Mouse (Mus musculus): ENCODE measurements at regions not wholly inside any gene's neighbourhood (a gene's known extent, or its start where the extent isn't known, plus 50 kb on each side); places are given as distances from the start of the nearest gene placed in this dataset.
"Not testable (repeated sequence)": the region's sequence is repeated elsewhere in the genome, so short reads cannot be mapped to it uniquely, and the experiment has no call there.

GRCm38 (mm10) chr4:3497392-3497791 is 312.2 kb upstream of the Vmn1r3 start:
- in situ Hi-C loops (cut with MboI, MseI), result not testable (repeated sequence)

DNA sequence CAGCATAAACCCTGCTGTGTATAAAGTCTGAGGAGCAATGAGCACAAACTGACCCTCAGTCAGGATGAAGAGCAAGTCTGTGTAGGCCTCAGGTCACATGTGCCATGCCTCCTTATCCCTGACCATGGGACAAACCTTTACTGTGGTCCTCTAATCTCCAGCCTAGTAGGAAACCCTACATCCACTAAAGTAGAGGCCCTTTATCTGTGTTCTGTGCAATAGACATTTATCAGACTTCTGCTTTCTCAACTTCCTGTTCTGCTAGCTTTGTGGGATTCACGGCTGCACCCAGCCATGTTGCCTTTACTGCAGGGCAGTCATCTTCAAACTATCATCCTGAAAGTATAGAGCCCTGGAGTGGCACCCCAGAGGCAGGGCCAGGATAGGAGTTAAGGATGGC is 310.8 kb upstream of the Vmn1r3 start:
- in situ Hi-C loops (cut with MboI, MseI), result not testable (repeated sequence)

DNA sequence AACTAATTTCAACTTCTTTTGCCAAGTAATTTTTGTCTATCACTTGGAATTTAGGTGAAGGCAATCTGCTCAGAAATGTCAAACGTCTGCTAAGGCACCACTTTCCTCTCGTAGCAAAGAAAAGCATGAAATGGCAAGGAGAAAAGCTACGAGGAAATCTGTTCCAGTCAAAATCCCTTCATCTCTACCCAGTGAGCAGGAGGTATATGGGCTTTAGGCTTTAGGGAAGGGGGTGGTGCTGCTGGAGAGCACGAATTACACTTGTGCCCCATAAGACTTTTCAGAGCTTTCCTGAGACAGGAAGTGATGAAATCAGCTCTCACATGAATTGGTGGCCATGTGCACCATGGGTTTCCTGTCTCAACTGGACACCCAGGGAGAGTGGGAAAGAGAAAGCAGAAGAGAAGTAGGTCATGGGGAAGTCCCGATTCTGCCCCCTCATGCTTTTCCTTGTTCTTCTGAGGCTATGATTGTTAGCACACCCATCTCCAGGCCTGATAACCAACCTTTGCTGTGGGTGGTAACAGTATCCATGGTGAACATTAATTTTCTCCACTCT is 309.0 kb upstream of the Vmn1r3 start:
- in situ Hi-C loops (cut with MboI, MseI), result not testable (repeated sequence)

- in situ Hi-C loops (cut with MboI, MseI), result not testable (repeated sequence)
These were observed 305.7 kb upstream of the Vmn1r3 start for GRCm38 (mm10) chr4:3490901-3491300.

DNA sequence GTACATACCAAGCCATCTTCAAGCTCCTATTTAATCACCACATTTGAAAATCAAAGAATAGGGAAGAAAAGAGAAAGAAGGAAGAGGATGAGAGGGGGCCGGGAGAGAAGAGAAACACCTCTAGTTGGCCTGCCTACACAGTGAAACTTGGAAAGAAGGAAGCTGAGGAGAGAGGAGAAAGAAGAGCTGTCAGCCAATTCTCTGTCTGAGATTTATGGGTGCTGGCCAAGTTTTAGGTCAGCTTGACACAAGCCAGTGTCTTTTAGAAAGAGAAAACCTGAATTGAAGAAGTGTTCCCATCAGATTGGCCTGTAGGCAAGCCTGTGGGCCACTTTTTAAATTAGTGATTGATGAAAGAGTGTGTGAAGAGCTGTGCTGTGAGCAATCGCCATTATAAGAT is 296.9 kb upstream of the Vmn1r3 start:
- in situ Hi-C loops (cut with MboI, MseI), result no loop called here

- in situ Hi-C loops (cut with MboI, MseI), result no loop called here
These were observed 271.6 kb upstream of the Vmn1r3 start for GRCm38 (mm10) chr4:3456773-3457172.

GRCm38 (mm10) chr4:3437380-3437779 is 252.2 kb upstream of the Vmn1r3 start:
- in situ Hi-C loops (cut with MboI, MseI), result not testable (repeated sequence)

GRCm38 (mm10) chr4:3427968-3428367 is 242.8 kb upstream of the Vmn1r3 start:
- in situ Hi-C loops (cut with MboI, MseI), result no loop called here

DNA sequence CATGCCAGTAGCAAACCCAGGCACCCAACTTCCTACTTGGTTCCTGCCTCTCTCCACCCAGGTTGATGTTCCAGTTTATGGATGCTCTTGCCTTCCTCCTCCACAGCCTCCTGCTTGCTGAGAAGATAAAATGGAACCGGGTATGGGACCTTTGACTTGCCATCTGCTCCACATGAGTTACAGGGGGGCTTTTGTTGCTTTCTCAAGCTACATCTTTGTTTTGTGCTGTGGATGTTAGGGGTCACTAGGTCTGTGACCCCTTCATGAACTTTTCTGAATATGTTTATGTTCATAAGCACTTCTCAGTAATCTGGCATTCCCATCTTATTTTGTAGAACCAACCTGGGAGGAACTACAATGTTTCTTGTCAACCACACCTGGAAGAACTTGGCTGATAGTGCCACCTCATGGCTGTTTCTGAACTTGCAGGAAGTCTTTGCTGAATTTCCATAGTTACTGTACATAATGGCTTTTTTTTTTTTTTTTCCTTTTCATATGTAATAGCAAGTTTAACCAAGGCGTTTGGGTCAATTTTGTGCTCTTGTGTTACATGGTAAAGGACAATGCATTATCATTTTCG is 234.9 kb upstream of the Vmn1r3 start:
- in situ Hi-C loops (cut with MboI, MseI), result no loop called here

- in situ Hi-C loops (cut with MboI, MseI), result no loop called here
These were observed 231.5 kb upstream of the Vmn1r3 start for GRCm38 (mm10) chr4:3416670-3417069.

- in situ Hi-C loops (cut with MboI, MseI), result not testable (repeated sequence)
These were observed 229.4 kb upstream of the Vmn1r3 start for GRCm38 (mm10) chr4:3414442-3415022.

GRCm38 (mm10) chr4:3413493-3414441 is 228.6 kb upstream of the Vmn1r3 start:
- in situ Hi-C loops (cut with MboI, MseI), result no loop called here

DNA sequence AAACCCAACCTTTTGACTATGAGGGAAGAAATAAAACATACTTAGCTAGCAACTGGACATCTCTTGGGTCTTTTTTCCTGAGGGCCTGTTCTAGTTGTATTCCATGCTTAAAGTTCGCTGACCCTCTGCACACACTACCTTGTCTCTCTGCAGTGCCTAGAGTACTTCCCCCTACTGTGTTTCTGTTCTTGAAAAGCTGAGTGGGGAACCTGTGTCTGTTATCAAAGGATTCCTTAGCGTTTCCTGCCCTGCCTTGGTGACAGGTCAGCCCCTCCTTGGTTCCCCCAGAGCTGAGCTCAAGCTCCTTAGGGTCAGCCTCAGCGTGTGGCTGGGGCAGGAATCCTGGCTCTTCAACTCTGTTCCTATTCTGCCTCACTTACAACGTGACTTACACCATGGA is 227.2 kb upstream of the Vmn1r3 start:
- in situ Hi-C loops (cut with MboI, MseI), result not testable (repeated sequence)

- in situ Hi-C loops (cut with MboI, MseI), result not testable (repeated sequence)
These were observed 217.7 kb upstream of the Vmn1r3 start for GRCm38 (mm10) chr4:3402856-3403255.

GRCm38 (mm10) chr4:3401766-3402165 is 216.6 kb upstream of the Vmn1r3 start:
- in situ Hi-C loops (cut with MboI, MseI), result not testable (repeated sequence)

DNA sequence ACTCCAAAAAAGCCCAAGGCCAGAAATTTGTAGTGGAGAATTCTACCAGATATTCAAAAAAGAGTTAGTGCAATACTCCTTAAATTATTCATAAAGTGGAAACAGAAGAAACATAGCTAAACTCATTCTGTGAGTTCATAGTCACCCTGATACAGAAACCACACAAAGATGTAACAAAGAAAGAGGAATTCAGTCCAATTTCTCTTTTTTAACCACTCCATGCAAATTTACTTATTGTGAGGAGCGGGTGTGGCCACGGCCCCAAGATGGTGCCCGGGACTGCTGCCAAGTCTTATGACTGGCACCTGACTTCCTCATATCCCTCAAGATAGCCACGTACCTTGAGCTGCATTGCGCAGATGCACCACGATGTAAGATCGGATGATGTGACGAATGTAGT is 206.4 kb upstream of the Vmn1r3 start:
- in situ Hi-C loops (cut with MboI, MseI), result not testable (repeated sequence)

- in situ Hi-C loops (cut with MboI, MseI), result loop anchor here (5.0 kb wide), 1 partner anchor 291 kb away; no protein-coding TSS in a partner anchor
These were observed 188.0 kb upstream of the Vmn1r3 start for GRCm38 (mm10) chr4:3373027-3373763.

DNA sequence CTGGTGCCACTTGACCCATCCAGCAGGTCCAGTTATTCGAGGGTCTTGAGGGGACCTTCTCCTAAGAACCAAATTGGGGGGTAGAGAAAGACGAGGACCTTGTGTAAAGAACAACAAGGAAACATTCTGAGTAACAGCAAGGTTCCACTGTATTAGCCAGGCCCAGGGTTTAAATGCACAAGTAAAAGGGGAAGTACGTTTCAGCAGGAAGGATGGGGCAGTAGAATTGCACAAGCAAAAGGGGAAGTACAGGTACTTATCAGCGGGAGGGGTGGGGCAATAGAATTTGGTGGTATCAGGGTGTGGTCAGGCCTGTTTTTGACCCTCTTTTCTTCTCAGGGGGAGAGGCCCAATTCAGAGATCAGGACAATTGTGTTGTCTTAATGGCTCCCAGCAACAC is 182.9 kb upstream of the Vmn1r3 start:
- in situ Hi-C loops (cut with MboI, MseI), result not testable (repeated sequence)

- in situ Hi-C loops (cut with MboI, MseI), result not testable (repeated sequence)
These were observed 158.3 kb upstream of the Vmn1r3 start for GRCm38 (mm10) chr4:3343443-3343842.

DNA sequence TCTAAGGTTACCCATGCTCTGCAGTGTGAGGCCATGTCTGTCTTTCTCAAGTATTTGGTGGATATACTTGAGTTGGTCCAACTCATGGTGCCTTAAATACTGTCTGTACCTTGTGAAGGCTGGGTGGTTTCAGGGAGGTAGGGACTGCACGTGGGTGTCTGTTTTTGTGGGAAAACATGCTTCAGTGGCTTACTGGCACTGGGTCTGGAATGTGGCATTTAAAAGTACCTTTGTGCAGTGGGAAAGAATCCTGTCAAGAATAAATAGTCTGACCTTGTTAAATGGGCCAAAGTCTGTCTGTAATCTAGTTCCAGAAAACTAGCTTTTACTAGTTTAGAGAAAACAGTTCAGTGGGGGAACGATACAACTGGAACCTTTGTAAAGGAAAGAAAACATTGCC is 157.5 kb upstream of the Vmn1r3 start:
- in situ Hi-C loops (cut with MboI, MseI), result not testable (repeated sequence)

- in situ Hi-C loops (cut with MboI, MseI), result not testable (repeated sequence)
These were observed 157.0 kb upstream of the Vmn1r3 start for GRCm38 (mm10) chr4:3342165-3342564.

All from T-helper 1 cell (primary cell).